Mouse (Mus musculus) urinary bladder, postnatal 36 days (tissue): ENCODE measurements around the gene Mrpl54.
A peak's percentile ranks its signal among the peaks of the same experiment; 100 is the strongest.

Experiments used
- DNase-seq, 2 experiments: peaks; one replicate each; pipeline ENCODE4 v3.0.0; 2022; ENCODE audit warnings: low spot score in 2 of 2, mixed read lengths in 1 of 2

Gene Mrpl54

DNA sequence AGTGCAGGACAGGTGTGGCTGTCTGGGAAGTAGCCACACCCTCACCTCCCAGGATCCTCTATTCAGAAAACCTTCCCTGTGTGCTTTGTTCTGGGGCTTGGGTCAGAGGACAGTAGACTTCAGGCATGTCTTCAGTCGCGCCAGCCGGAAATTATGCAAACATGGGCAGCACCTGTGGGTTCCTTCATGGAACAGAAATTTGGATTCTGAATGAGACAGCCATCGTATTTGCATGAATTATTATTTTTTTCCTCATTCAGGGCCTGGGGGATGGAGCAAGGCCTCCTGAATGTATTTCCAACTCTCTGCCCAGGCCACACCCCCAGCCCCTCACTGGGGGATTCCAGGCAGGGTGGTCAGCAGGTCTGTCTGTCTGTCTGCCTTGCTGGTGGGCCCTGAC, 5.7 kb downstream of the Mrpl54 start:
- DNase-seq: no peak

DNA sequence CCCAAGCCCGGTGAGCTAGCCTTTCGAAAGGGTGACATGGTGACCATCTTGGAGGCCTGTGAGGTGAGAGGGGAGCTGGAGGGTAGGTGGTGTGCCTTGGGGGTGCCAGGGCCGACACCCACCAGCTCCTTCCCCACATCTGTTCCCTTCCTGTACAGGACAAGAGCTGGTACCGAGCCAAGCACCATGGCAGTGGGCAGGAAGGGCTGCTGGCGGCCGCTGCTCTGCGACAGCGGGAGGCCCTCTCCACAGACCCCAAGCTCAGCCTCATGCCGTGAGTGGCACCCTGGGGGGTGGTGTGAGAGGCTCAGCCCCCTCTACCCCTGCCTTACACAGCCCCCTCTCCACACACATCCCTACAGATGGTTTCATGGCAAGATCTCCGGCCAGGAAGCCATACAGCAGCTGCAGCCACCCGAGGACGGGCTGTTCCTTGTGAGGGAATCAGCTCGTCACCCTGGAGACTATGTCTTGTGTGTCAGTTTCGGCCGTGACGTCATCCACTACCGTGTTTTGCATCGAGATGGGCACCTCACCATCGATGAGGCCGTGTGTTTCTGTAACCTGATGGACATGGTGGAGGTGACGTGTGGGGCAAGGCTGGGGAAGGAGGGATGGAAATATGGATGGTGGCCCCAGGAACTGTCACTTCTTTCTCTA, 7.4 kb downstream of the Mrpl54 start:
- no peak for DNase-seq

DNA sequence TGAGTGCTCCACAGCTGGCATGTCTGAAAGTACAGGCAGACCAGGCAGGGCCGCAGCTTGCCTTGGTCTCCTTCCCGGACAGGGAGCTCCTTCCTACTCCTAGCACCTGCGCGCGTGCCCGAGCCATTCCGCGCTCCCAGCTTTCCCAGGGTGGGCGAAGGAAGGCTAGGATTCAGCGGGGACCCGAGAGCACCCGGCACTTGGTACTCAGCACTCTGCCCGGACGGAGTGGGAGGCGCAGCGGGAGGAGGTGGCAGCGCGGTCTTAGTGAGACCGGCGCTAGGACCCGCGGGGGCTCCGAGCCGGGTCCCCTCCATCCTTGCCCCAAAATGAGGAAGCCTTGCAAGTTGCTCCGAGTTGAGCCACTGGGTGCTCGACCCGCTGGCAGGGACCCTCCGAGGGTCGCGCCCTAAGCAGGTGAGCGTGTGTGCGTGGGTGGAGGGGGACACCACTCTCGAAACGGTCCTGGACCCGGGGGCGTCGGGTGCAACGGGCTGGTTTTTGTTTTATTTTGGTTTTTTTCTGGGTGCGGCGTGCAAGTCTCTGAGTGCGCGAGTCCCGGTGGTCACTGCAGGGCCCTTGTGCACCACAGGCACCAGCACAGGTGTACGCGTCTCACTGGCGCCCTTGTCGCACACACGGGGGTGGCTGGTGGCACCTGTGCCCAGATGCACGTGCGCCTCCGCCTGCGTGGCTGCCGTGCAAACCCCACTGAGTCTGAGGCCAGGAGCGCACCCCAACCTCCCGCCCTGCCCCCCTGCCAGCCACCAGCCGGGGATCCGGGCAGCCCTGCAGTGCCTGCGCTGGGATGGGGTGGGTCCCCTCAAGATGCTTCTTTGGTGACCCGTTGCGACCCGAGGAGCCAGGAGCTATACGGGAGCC, 9.3 kb downstream of the Mrpl54 start:
- DNase-seq: no peak

DNA sequence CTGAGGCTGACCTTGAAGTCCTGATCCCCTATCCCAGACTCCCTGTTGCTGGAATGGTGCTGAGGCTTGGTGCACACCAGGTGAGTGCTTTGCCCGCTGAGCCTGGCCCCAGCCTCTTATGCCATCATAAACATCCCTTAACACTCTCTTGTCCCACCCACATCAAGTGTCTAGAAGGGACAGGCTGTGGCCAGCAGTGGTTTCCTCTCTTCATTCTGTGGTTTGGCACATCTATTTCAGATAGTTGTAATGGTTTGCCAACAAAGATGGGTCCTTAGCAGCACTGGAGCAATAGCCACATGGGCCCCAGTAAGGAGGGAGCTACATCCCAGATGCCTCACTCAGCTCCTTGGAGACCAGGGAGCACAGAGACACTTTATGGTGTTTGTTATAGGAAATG, 11.8 kb downstream of the Mrpl54 start:
- no peak for DNase-seq

- DNase-seq: no peak
Observed at GRCm38 (mm10) chr10:81252424-81253419, 14.0 kb downstream of the Mrpl54 start, which contains the start of gene Matk. Gene Matk (plus strand): TSS chr10:81252935.

- no peak for DNase-seq
Observed at GRCm38 (mm10) chr10:81249442-81249841, 17.3 kb downstream of the Mrpl54 start.

DNA sequence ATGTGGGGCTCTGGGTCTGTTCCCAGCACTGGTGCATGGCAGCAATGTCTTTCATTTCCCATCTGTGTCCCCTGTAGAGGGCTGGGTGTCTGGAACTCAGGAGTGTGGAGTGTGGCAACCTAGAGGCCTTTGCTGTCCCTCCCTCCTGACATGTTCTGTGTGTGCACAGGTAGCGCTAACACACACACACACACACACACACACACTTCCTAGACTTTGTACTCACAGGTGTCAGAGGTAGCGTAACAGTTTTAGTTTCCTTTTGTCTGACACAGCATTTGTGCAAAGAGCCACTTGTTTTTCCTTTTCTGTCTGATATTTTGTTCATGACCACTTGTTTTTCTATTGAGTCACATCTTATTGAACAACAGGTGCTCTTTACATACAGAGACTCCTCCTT, 18.9 kb downstream of the Mrpl54 start:
- no peak for DNase-seq

- DNase-seq: no peak
Observed at GRCm38 (mm10) chr10:81245166-81245565, 21.6 kb downstream of the Mrpl54 start.

- DNase-seq: peak; percentile 72 to 76
Observed at GRCm38 (mm10) chr10:81244595-81244994, 22.1 kb downstream of the Mrpl54 start.

- no peak for DNase-seq
Observed at GRCm38 (mm10) chr10:81244146-81244545, 22.6 kb downstream of the Mrpl54 start.

- no peak for DNase-seq
Observed at GRCm38 (mm10) chr10:81242021-81242420, 24.7 kb downstream of the Mrpl54 start.

GRCm38 (mm10) chr10:81240876-81241275, 25.9 kb downstream of the Mrpl54 start:
- no peak for DNase-seq

DNA sequence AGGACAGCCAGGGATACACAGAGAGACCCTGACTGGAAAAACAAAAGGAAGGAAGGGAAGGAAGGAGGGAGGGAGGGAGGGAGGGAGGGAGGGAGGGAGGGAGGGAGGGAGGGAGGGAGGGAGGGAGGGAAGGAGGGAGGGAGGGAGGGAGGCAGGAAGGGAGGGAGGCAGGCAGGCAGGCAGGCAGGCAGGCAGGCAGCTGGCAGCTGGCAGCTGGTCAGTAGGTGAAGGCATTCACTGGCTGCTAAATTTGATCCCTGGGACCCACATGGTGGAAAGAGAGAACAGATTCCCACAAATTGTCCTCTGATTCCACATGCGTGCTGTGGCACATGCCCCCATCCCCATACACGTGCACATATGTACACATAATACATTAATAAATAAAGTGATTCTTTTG, 28.1 kb downstream of the Mrpl54 start:
- DNase-seq: no peak

- DNase-seq: no peak
Observed at GRCm38 (mm10) chr10:81236471-81237268, 30.1 kb downstream of the Mrpl54 start.

- DNase-seq: no peak
Observed at GRCm38 (mm10) chr10:81234206-81234605, 32.5 kb downstream of the Mrpl54 start.

GRCm38 (mm10) chr10:81233226-81233585, 33.5 kb downstream of the Mrpl54 start:
- no peak for DNase-seq

- peak; percentile 89 to 92 for DNase-seq
Observed at GRCm38 (mm10) chr10:81232580-81233225, 34.0 kb downstream of the Mrpl54 start, which contains the start of gene Zfr2. Gene Zfr2 (plus strand): TSS chr10:81233155.

DNA sequence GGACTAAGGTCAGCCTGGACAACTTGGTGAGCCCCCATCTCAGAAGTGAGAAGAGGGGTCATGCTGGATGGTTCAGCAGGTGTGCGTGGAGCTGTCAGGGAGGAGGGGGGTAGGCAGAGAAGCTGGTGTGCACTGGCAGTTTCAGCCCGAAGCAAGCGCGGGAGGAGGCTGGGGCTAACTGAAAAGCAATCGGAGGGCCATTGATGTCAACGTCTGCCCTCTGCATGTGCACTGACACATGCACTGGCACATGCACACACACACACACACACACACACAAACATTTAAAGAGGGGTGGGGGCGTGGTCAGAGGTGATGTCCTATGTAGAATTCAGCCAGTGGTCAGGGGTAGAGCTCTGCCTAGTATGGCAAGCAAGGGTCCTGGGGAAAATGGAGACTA, 35.3 kb downstream of the Mrpl54 start:
- DNase-seq: no peak

DNA sequence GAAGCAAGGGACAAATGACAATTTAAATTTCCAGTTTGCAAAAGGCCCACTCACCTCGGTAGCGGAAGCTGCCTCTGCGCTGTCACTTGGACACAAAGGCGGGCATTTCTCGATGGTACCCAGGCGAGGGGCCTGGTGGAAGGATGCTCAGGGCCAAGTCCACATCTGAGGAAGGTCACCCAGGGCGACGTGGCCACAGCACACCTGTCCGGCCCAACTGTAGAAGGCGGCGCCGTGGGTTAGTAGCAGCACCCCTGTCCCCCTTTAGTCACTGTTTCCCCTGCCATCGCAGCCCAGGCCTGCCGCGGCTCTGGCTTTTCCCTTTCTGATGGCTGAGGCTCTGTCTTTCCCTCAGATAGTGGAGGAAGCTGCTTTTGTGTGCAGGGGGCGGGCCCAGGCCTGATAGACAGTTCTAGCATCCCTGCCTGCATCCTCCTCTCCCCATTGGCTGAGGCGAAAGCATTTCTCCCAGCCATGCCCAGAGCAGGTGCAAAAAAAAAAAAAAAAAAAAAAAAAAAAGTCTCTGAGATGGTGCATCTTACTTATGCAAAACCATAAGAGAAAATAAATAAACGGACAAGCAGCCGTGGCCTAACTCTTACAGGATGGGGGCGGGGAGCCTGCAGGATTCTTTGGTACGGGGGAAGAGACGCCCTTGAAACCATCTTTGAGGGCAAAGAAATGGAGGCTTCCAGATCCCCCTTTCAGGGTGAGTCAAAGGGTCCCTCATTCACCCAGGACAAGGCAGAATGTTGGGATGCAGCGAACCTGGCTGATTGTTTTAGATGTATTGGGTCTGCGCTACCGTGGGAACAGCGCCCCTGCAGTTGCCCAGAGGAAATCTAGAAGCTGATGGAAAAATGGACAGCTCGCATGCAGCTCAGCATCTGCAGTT, 36.0 kb downstream of the Mrpl54 start, which contains the start of gene Atcay:
Atcay (minus strand) TSS at position 396 of the 895 bp plus-strand sequence.
- DNase-seq: no peak
